Mouse (Mus musculus): ENCODE data around the gene Mapkapk2. TPM values are rescaled to one million over a fixed set of nuclear protein-coding genes. Genes with fewer than 3 reads are reported as not detected.

Gene Mapkapk2
- total RNA-seq, 2 experiments from 2014 or later, result 25.1 to 26.0 TPM

- intact Hi-C loops (cut with DNase I), result no loop called here
- peak in 1 of 2 experiments; percentile 46 for DNase-seq (ENCODE audit: low spot score in 2 of 2)
These were observed 11.5 kb downstream of the Mapkapk2 start for GRCm38 (mm10) chr1:131085957-131086739.

- intact Hi-C loops (cut with DNase I), result no loop called here
- DNase-seq (ENCODE audit: low spot score in 2 of 2), result no peak
These were observed 12.4 kb downstream of the Mapkapk2 start for GRCm38 (mm10) chr1:131085272-131085671.

- intact Hi-C loops (cut with DNase I), result no loop called here
- no peak for DNase-seq (ENCODE audit: low spot score in 2 of 2)
These were observed 13.3 kb downstream of the Mapkapk2 start for GRCm38 (mm10) chr1:131084289-131084688.

- DNase-seq (ENCODE audit: low spot score in 2 of 2), result no peak
- intact Hi-C loops (cut with DNase I), result no loop called here
These were observed 14.0 kb downstream of the Mapkapk2 start for GRCm38 (mm10) chr1:131083609-131084008.

- intact Hi-C loops (cut with DNase I), result no loop called here
- no peak for DNase-seq (ENCODE audit: low spot score in 2 of 2)
These were observed 14.5 kb downstream of the Mapkapk2 start for GRCm38 (mm10) chr1:131083122-131083521.

- intact Hi-C loops (cut with DNase I), result no loop called here
- no peak for DNase-seq (ENCODE audit: low spot score in 2 of 2)
These were observed 16.9 kb downstream of the Mapkapk2 start for GRCm38 (mm10) chr1:131080686-131081085.

- intact Hi-C loops (cut with DNase I), result no loop called here
- DNase-seq (ENCODE audit: low spot score in 2 of 2), result no peak
These were observed 17.9 kb downstream of the Mapkapk2 start for GRCm38 (mm10) chr1:131079762-131080161.

GRCm38 (mm10) chr1:131078761-131079330 lies 18.8 kb downstream of the Mapkapk2 start:
- DNase-seq (ENCODE audit: low spot score in 2 of 2), result peak; percentile 72 to 83
- intact Hi-C loops (cut with DNase I), result no loop called here

GRCm38 (mm10) chr1:131075098-131075791 lies 22.4 kb downstream of the Mapkapk2 start:
- intact Hi-C loops (cut with DNase I), result no loop called here
- DNase-seq (ENCODE audit: low spot score in 2 of 2), result no peak

- intact Hi-C loops (cut with DNase I), result no loop called here
- DNase-seq (ENCODE audit: low spot score in 2 of 2), result peak; percentile 69 to 83
These were observed 23.1 kb downstream of the Mapkapk2 start for GRCm38 (mm10) chr1:131074524-131074938.

GRCm38 (mm10) chr1:131072376-131072990 lies 25.1 kb downstream of the Mapkapk2 start:
- intact Hi-C loops (cut with DNase I), result no loop called here
- no peak for DNase-seq (ENCODE audit: low spot score in 2 of 2)

- no peak for DNase-seq (ENCODE audit: low spot score in 2 of 2)
- intact Hi-C loops (cut with DNase I), result no loop called here
These were observed 28.6 kb downstream of the Mapkapk2 start for GRCm38 (mm10) chr1:131069010-131069409.

- intact Hi-C loops (cut with DNase I), result no loop called here
- no peak for DNase-seq (ENCODE audit: low spot score in 2 of 2)
These were observed 29.5 kb downstream of the Mapkapk2 start for GRCm38 (mm10) chr1:131068011-131068727.

- DNase-seq (ENCODE audit: low spot score in 2 of 2), result no peak
- intact Hi-C loops (cut with DNase I), result no loop called here
These were observed 33.4 kb downstream of the Mapkapk2 start for GRCm38 (mm10) chr1:131064202-131064601.

GRCm38 (mm10) chr1:131062821-131063220 lies 34.8 kb downstream of the Mapkapk2 start:
- DNase-seq (ENCODE audit: low spot score in 2 of 2), result peak; percentile 45 to 73
- intact Hi-C loops (cut with DNase I), result no loop called here

- no peak for DNase-seq (ENCODE audit: low spot score in 2 of 2)
- intact Hi-C loops (cut with DNase I), result no loop called here
These were observed 35.8 kb downstream of the Mapkapk2 start for GRCm38 (mm10) chr1:131061740-131062254.

GRCm38 (mm10) chr1:131060290-131061253 lies 37.1 kb downstream of the Mapkapk2 start:
- DNase-seq (ENCODE audit: low spot score in 2 of 2), result peak in 1 of 2 experiments; percentile 49
- intact Hi-C loops (cut with DNase I), result no loop called here

GRCm38 (mm10) chr1:131059841-131060240 lies 37.8 kb downstream of the Mapkapk2 start:
- no peak for DNase-seq (ENCODE audit: low spot score in 2 of 2)
- intact Hi-C loops (cut with DNase I), result loop anchor here (5.0 kb wide), 1 partner anchor 273 kb away; no protein-coding TSS in a partner anchor

All from left cerebral cortex, postnatal 14 days (tissue).